Mouse (Mus musculus): ENCODE measurements around the gene Tmem184a. TPM values are rescaled to one million over a fixed set of nuclear protein-coding genes. Genes with fewer than 3 reads are reported as not detected.

The Tmem184a gene
- polyA plus RNA-seq, 1 experiment from 2014 or later, result 1.3 TPM

DNA sequence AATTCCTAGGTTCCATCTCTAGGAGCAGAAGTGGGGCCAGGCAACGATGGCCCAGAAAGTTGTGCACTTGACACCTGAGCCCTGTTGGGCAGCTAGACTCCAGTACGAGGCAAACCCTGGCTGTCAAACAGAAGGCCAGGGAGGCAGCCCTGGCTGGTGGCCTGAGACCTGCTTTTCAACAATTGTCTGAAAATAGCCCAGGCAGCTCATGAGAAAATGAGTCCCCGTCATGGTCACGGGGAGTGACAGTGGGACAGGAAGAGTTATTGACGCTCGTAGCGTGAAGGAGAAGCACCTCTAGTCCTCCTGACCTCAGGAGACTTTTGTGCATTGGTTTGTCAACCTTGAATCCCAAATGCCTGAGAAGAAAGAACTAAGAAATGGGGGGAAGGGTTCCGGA lies 38.3 kb downstream of the Tmem184a start:
- no peaks in the 10 kb centered on the region for H3K27me3 ChIP-seq (ENCODE audit: control insufficient read depth, insufficient read depth, low read length)
- 86% methylated on average over 8 of the region's 8 CpGs for WGBS
- no peak overlapping the region for H3K9ac ChIP-seq (replicated peaks; ENCODE audit: low read length)
- ATAC-seq (replicated peaks; ENCODE audit: insufficient number of reproducible peaks, low FRiP score, low TSS enrichment, low read depth) (no peak), DNase-seq (ENCODE audit: low spot score) (no peak)
- no peaks in the 10 kb centered on the region for H3K36me3 ChIP-seq (replicated peaks; ENCODE audit: control insufficient read depth, insufficient read depth, low read depth, low read length)
- H3K9me3 ChIP-seq (replicated peaks; ENCODE audit: control insufficient read depth, low read length), result no peaks in the 10 kb centered on the region
- H3K4me3 ChIP-seq (ENCODE audit: low read depth, low read length), result no peak overlapping the region
- no peak overlapping the region for H3K27ac ChIP-seq (replicated peaks; ENCODE audit: low read depth, low read length)
- no peak overlapping the region for H3K4me2 ChIP-seq (ENCODE audit: low read depth, low read length)
- no peaks in the 10 kb centered on the region for H3K4me1 ChIP-seq (ENCODE audit: control insufficient read depth, insufficient read depth, low read length)

DNA sequence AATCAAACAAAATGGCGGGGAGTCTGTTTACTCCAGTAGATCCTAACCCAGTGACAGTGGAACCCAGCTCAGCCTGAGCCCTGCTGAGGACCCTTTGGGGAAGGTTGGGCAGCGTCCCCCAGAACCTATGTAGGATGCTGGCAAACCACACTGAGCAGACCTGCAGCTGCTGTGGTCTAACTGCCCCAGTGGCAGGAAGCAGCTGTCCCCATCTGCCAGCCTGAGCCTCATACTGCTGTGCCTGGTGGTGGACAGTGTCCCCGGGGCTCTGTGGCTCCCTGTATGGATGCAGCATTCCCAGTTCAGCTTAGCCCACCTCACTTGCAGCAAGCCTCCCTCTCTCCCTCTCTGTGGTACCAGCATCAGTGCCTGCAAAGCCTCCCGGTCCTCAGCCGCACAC lies 42.8 kb downstream of the Tmem184a start:
- no peaks in the 10 kb centered on the region for H3K27me3 ChIP-seq (ENCODE audit: control insufficient read depth, insufficient read depth, low read length)
- H3K4me3 ChIP-seq (ENCODE audit: low read depth, low read length), result no peak overlapping the region
- no peak for DNase-seq (ENCODE audit: low spot score)
- ATAC-seq (replicated peaks; ENCODE audit: insufficient number of reproducible peaks, low FRiP score, low TSS enrichment, low read depth), result no peak
- no peak overlapping the region for H3K9ac ChIP-seq (replicated peaks; ENCODE audit: low read length)
- no peak overlapping the region for H3K27ac ChIP-seq (replicated peaks; ENCODE audit: low read depth, low read length)
- H3K36me3 ChIP-seq (replicated peaks; ENCODE audit: control insufficient read depth, insufficient read depth, low read depth, low read length), result no peaks in the 10 kb centered on the region; the same call in 1 of the 2 replicates
- no peak overlapping the region for H3K4me2 ChIP-seq (ENCODE audit: low read depth, low read length)
- no peaks in the 10 kb centered on the region for H3K9me3 ChIP-seq (replicated peaks; ENCODE audit: control insufficient read depth, low read length)
- 80% methylated on average over 5 of the region's 5 CpGs for WGBS
- H3K4me1 ChIP-seq (ENCODE audit: control insufficient read depth, insufficient read depth, low read length), result no peaks in the 10 kb centered on the region; the same call in 1 of the 2 replicates

DNA sequence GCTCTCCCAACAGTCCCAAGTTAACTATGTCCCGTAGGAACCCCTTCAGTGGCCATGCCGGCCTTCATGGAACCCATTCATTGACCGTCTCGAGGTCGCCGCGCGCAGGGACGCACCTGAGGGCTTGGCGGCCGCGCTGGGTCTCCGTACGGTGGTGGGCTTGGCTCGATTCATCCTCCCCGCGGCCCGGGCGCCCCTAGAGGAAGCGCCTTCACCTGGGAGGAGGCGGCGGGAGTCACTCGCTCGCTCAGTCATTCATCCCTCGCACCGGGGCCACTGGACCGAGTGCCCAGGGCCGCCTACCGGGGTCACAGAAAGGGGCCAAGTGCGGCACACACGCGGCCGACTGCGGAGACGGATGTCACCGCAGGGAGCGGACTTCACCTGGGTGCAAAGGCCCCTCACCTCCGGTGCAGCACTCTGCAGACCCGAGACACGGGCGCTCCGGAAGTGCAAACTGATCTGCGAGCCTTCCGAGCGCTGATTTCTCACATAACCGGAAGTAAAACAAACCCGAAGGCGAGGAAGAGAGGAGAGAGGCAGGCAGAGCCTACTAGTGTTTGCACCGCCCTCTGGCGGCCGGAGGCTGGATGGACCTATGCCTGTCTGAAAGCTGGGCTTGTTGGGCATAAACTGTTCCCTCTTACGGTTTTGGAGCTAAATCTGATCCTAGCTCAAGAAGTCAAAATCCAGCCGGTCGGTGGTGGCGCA lies 44.3 kb downstream of the Tmem184a start, which contains the start of gene Ints1:
Gene Ints1, minus strand, starts transcription at position 459 of the 711 bp plus-strand sequence.
- Histone ChIP-seq H3K27me3 (ENCODE audit: control insufficient read depth, insufficient read depth, low read length) (no peaks in the 10 kb centered on the region), H3K9ac (replicated peaks; ENCODE audit: low read length) (peak within 1 kb of the TSS; percentile 86), H3K4me1 (ENCODE audit: control insufficient read depth, insufficient read depth, low read length) (no peaks in the 10 kb centered on the region; the same call in 1 of the 2 replicates), H3K27ac (replicated peaks; ENCODE audit: low read depth, low read length) (0 out of 2 replicates have a peak within 1 kb of the TSS, but pooled peaks have one; percentile 28), H3K4me3 (ENCODE audit: low read depth, low read length) (peak within 1 kb of the TSS; percentile 99), H3K4me2 (ENCODE audit: low read depth, low read length) (peak within 1 kb of the TSS; percentile 77), H3K9me3 (replicated peaks; ENCODE audit: control insufficient read depth, low read length) (no peaks in the 10 kb centered on the region), H3K36me3 (replicated peaks; ENCODE audit: control insufficient read depth, insufficient read depth, low read depth, low read length) (peaks cover 8% of the 10 kb centered on the region)
- DNase-seq (ENCODE audit: low spot score) (peak; percentile 98), ATAC-seq (replicated peaks; ENCODE audit: insufficient number of reproducible peaks, low FRiP score, low TSS enrichment, low read depth) (peak; percentile 79)
- WGBS, result under 1% methylated on average over 55 of the region's 55 CpGs

DNA sequence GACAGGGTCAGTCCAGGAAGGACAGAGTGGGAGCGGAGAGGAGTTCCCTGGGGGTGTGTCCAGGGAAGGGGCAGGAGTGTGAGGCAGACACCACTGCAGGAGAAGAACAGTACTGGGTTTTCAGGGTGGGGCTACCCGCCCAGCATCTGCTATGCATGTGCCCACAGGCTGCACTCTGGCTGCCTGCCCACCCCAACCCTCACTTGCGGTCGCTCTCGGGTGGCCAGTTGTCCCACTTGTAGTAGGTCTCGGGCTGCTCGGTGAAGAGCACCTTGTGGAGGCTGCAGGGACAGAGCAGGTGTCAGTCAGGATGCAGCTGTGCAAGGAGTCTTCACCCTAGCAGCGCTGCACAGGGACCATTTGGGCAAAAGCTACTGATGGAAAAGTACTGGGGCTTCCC lies 51.5 kb downstream of the Tmem184a start:
- Histone ChIP-seq H3K27me3 (ENCODE audit: control insufficient read depth, insufficient read depth, low read length) (no peaks in the 10 kb centered on the region), H3K27ac (replicated peaks; ENCODE audit: low read depth, low read length) (no peak overlapping the region), H3K9ac (replicated peaks; ENCODE audit: low read length) (no peak overlapping the region), H3K4me3 (ENCODE audit: low read depth, low read length) (no peak overlapping the region), H3K4me1 (ENCODE audit: control insufficient read depth, insufficient read depth, low read length) (no peaks in the 10 kb centered on the region), H3K9me3 (replicated peaks; ENCODE audit: control insufficient read depth, low read length) (no peaks in the 10 kb centered on the region), H3K4me2 (ENCODE audit: low read depth, low read length) (no peak overlapping the region), H3K36me3 (replicated peaks; ENCODE audit: control insufficient read depth, insufficient read depth, low read depth, low read length) (peaks cover 23% of the 10 kb centered on the region)
- WGBS, result 91% methylated on average over 8 of the region's 8 CpGs
- ATAC-seq (replicated peaks; ENCODE audit: insufficient number of reproducible peaks, low FRiP score, low TSS enrichment, low read depth), result no peak
- DNase-seq (ENCODE audit: low spot score), result no peak

DNA sequence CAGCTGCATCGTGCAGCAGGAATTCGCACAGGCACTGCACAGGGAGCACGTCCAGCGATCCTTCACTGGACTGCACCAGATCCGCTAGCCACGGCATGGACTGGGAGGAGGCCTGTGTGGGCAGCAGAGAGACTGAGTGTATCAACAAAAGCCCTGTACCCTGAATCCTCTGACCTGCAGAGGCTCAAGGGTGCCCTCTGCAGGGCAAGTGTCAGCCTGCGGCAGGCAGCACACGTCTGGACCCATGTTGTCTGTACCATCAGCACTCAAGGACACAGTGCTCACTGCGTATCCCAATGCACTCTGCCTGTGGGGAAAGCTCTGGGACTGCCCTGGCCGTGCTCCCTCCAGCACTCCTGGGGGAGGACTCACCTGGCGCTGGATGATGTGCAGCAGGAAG lies 55.4 kb downstream of the Tmem184a start:
- Histone ChIP-seq H3K4me1 (ENCODE audit: control insufficient read depth, insufficient read depth, low read length) (no peaks in the 10 kb centered on the region), H3K9ac (replicated peaks; ENCODE audit: low read length) (no peak overlapping the region), H3K36me3 (replicated peaks; ENCODE audit: control insufficient read depth, insufficient read depth, low read depth, low read length) (peaks cover 18% of the 10 kb centered on the region), H3K4me2 (ENCODE audit: low read depth, low read length) (no peak overlapping the region), H3K27me3 (ENCODE audit: control insufficient read depth, insufficient read depth, low read length) (no peaks in the 10 kb centered on the region), H3K9me3 (replicated peaks; ENCODE audit: control insufficient read depth, low read length) (no peaks in the 10 kb centered on the region), H3K4me3 (ENCODE audit: low read depth, low read length) (no peak overlapping the region), H3K27ac (replicated peaks; ENCODE audit: low read depth, low read length) (no peak overlapping the region)
- ATAC-seq (replicated peaks; ENCODE audit: insufficient number of reproducible peaks, low FRiP score, low TSS enrichment, low read depth) (no peak), DNase-seq (ENCODE audit: low spot score) (peak; percentile 35)
- WGBS, result 75% methylated on average over 11 of the region's 11 CpGs

DNA sequence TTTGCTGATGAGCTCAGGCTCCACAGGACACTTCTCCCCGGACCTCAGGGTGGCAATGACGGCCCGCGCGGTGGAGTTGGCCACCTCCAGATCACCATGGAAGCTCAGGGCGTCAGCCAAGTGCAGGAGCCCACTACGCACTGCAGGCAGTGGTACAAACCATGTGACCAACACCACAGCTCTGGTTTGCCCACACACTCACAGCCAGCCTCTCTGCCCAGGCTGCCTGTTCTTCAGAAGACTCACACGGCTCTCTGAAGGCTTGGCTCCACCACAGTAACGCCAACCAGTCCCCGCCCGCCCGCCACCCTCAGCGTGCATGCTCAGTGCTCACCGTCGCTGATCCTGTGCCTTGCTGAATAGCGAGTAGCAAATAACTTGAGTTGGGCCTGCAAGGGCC lies 61.6 kb downstream of the Tmem184a start:
- H3K4me2 ChIP-seq (ENCODE audit: low read depth, low read length), result no peak overlapping the region
- DNase-seq (ENCODE audit: low spot score), result no peak
- H3K36me3 ChIP-seq (replicated peaks; ENCODE audit: control insufficient read depth, insufficient read depth, low read depth, low read length), result peaks cover 16% of the 10 kb centered on the region

DNA sequence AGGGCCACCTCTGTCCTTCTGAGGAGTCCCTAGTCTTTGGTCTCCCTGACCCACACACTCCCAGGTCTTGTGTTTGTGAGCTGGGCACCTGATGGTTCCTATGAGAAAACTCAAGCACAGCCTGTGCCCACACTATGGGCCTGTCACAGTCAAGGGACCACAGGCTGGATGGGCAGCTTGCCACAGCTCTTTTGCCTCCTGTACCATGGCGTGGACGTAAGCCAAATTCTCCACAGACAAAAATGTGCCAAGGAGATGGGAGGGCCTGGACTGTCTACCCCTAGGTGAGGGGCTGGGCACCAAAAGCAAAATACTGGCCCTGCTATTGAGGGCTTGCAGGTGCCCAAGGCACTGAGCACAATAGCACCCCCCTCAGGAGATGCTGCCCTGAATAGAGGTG lies 63.1 kb downstream of the Tmem184a start:
- Histone ChIP-seq H3K36me3 (replicated peaks; ENCODE audit: control insufficient read depth, insufficient read depth, low read depth, low read length) (peaks cover 11% of the 10 kb centered on the region), H3K9ac (replicated peaks; ENCODE audit: low read length) (no peak overlapping the region), H3K27ac (replicated peaks; ENCODE audit: low read depth, low read length) (no peak overlapping the region), H3K27me3 (ENCODE audit: control insufficient read depth, insufficient read depth, low read length) (no peaks in the 10 kb centered on the region), H3K4me1 (ENCODE audit: control insufficient read depth, insufficient read depth, low read length) (no peaks in the 10 kb centered on the region), H3K4me2 (ENCODE audit: low read depth, low read length) (no peak overlapping the region), H3K4me3 (ENCODE audit: low read depth, low read length) (no peak overlapping the region), H3K9me3 (replicated peaks; ENCODE audit: control insufficient read depth, low read length) (no peaks in the 10 kb centered on the region)
- ATAC-seq (replicated peaks; ENCODE audit: insufficient number of reproducible peaks, low FRiP score, low TSS enrichment, low read depth) (no peak), DNase-seq (ENCODE audit: low spot score) (no peak)
- 94% methylated on average over 2 of the region's 2 CpGs for WGBS

More for the DNA sequence above, 61.6 kb downstream of the Tmem184a start:
- Histone ChIP-seq H3K9ac (replicated peaks; ENCODE audit: low read length) (no peak overlapping the region), H3K27me3 (ENCODE audit: control insufficient read depth, insufficient read depth, low read length) (no peaks in the 10 kb centered on the region), H3K4me3 (ENCODE audit: low read depth, low read length) (no peak overlapping the region), H3K4me1 (ENCODE audit: control insufficient read depth, insufficient read depth, low read length) (no peaks in the 10 kb centered on the region), H3K27ac (replicated peaks; ENCODE audit: low read depth, low read length) (no peak overlapping the region), H3K9me3 (replicated peaks; ENCODE audit: control insufficient read depth, low read length) (no peaks in the 10 kb centered on the region)
- WGBS, result 86% methylated on average over 16 of the region's 16 CpGs
- no peak for ATAC-seq (replicated peaks; ENCODE audit: insufficient number of reproducible peaks, low FRiP score, low TSS enrichment, low read depth)

DNA sequence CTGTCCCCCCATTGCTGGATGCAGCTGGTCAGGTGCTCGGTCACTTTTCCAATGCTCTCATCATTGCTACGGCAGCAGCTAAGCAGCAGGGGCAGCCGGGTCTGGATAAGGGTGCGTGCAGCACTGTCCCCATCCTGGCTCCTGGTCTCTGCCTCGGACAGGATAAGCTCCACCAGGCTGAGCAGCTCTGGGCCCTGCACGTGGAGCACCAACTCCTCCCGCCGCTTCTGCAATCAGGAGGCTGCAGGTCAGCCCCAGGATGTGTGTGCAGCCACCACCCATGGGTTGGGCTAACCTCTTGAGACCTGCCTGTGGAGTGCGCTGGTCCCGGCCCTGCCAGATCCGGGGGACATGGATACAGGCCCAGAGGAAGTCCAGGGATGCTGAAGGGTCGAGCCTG lies 63.6 kb downstream of the Tmem184a start:
- WGBS, result 90% methylated on average over 12 of the region's 12 CpGs
- Histone ChIP-seq H3K36me3 (replicated peaks; ENCODE audit: control insufficient read depth, insufficient read depth, low read depth, low read length) (peaks cover 11% of the 10 kb centered on the region), H3K4me3 (ENCODE audit: low read depth, low read length) (no peak overlapping the region), H3K4me2 (ENCODE audit: low read depth, low read length) (no peak overlapping the region), H3K9me3 (replicated peaks; ENCODE audit: control insufficient read depth, low read length) (no peaks in the 10 kb centered on the region), H3K9ac (replicated peaks; ENCODE audit: low read length) (no peak overlapping the region), H3K27me3 (ENCODE audit: control insufficient read depth, insufficient read depth, low read length) (no peaks in the 10 kb centered on the region), H3K27ac (replicated peaks; ENCODE audit: low read depth, low read length) (no peak overlapping the region), H3K4me1 (ENCODE audit: control insufficient read depth, insufficient read depth, low read length) (no peaks in the 10 kb centered on the region)
- DNase-seq (ENCODE audit: low spot score), result no peak
- ATAC-seq (replicated peaks; ENCODE audit: insufficient number of reproducible peaks, low FRiP score, low TSS enrichment, low read depth), result no peak

Measured in embryonic facial prominence, embryonic 11.5 days (tissue).